Comparison of ENCODE assay signal across 17 mouse cellular contexts in genomic region chr4:140656529-140656928, GRCm38 (mm10). TPM values are rescaled to one million over a fixed set of nuclear protein-coding genes. Genes with fewer than 3 reads are reported as not detected.
DNase-seq lines count a peak whose midpoint lies in the region; ATAC-seq lines count a peak whose summit lies in the region.
"Had no signal": no experiment of that assay in that cellular context is flagged by ENCODE, and none has a peak within 500 bp of the region (broad histone marks: within the 10 kb centered on the region; RNA-seq: fewer than 3 reads in every experiment).

No protein-coding gene starts in this region.

- H3K9ac ChIP-seq in hindbrain, embryonic 12.5 days, result no peak overlapping the region
- H3K9ac ChIP-seq in neural tube, embryonic 13.5 days, result no peak overlapping the region
- no peak overlapping the region for H3K9ac ChIP-seq in forebrain, embryonic 14.5 days (ENCODE audit: low read length)
- no peak overlapping the region for H3K9ac ChIP-seq in intestine, embryonic 15.5 days

- no peak for DNase-seq in hindbrain, embryonic 10.5 days (ENCODE audit: low spot score)
- no peak for DNase-seq in neural tube, embryonic 10.5 days (ENCODE audit: extremely low spot score, low spot score)
- no peak for DNase-seq in forebrain, embryonic 14.5 days (ENCODE audit: low spot score)
- DNase-seq in heart, adult 8-10 months (ENCODE audit: low spot score), result no peak
- no peak for DNase-seq in heart, adult 18-20 months
- DNase-seq: adrenal gland, postnatal 10 days; cerebellum, adult 2 months; heart, adult 2 months; kidney, adult 2 months; lung, adult 2 months; lung, postnatal 36 days; right cerebral cortex, postnatal 4 days; thymus, postnatal 25 days had no signal

- no peaks in the 10 kb centered on the region for H3K36me3 ChIP-seq in hindbrain, embryonic 10.5 days
- H3K36me3 ChIP-seq in hindbrain, embryonic 12.5 days, result no peaks in the 10 kb centered on the region
- H3K36me3 ChIP-seq in neural tube, embryonic 13.5 days, result no peaks in the 10 kb centered on the region
- no peaks in the 10 kb centered on the region for H3K36me3 ChIP-seq in forebrain, embryonic 14.5 days (ENCODE audit: control insufficient read depth, insufficient read depth, low read length)
- H3K36me3 ChIP-seq in intestine, embryonic 15.5 days, result no peaks in the 10 kb centered on the region
- H3K36me3 ChIP-seq: G1E had no signal

- H3K27me3 ChIP-seq in hindbrain, embryonic 10.5 days (ENCODE audit: insufficient read depth, poor library complexity, severe bottlenecking), result peaks cover 2% of the 10 kb centered on the region; the same call in 1 of the 2 replicates
- H3K27me3 ChIP-seq in hindbrain, embryonic 12.5 days, result no peaks in the 10 kb centered on the region
- no peaks in the 10 kb centered on the region for H3K27me3 ChIP-seq in neural tube, embryonic 13.5 days
- H3K27me3 ChIP-seq in forebrain, embryonic 14.5 days (replicated peaks; ENCODE audit: control insufficient read depth, insufficient read depth, low read length), result no peaks in the 10 kb centered on the region
- no peaks in the 10 kb centered on the region for H3K27me3 ChIP-seq in intestine, embryonic 15.5 days (replicated peaks)

- H3K9me3 ChIP-seq in hindbrain, embryonic 10.5 days, result no peaks in the 10 kb centered on the region
- no peaks in the 10 kb centered on the region for H3K9me3 ChIP-seq in hindbrain, embryonic 12.5 days (replicated peaks)
- H3K9me3 ChIP-seq in neural tube, embryonic 13.5 days, result no peaks in the 10 kb centered on the region
- no peaks in the 10 kb centered on the region for H3K9me3 ChIP-seq in forebrain, embryonic 14.5 days (replicated peaks; ENCODE audit: control insufficient read depth, low read length)
- H3K9me3 ChIP-seq in intestine, embryonic 15.5 days, result no peaks in the 10 kb centered on the region
- H3K9me3 ChIP-seq: G1E had no signal

- WGBS in hindbrain, embryonic 10.5 days, result 73% methylated on average over 8 of the region's 8 CpGs
- WGBS in hindbrain, embryonic 12.5 days, result 62% methylated on average over 8 of the region's 8 CpGs
- WGBS in neural tube, embryonic 13.5 days, result 60% methylated on average over 8 of the region's 8 CpGs
- WGBS in forebrain, embryonic 14.5 days, result 63% methylated on average over 8 of the region's 8 CpGs
- 86% methylated on average over 8 of the region's 8 CpGs for WGBS in intestine, embryonic 15.5 days

- H3K27ac ChIP-seq in hindbrain, embryonic 10.5 days, result peak overlapping the region; percentile 94
- H3K27ac ChIP-seq in hindbrain, embryonic 12.5 days, result no peak overlapping the region
- peak overlapping the region; percentile 96 for H3K27ac ChIP-seq in neural tube, embryonic 13.5 days (replicated peaks)
- H3K27ac ChIP-seq in forebrain, embryonic 14.5 days (ENCODE audit: low read depth, low read length), result peak overlapping the region; percentile 96; the same call in 1 of the 2 replicates
- no peak overlapping the region for H3K27ac ChIP-seq in intestine, embryonic 15.5 days

- no peak for ATAC-seq in hindbrain, embryonic 12.5 days (ENCODE audit: low FRiP score)
- no peak for ATAC-seq in neural tube, embryonic 13.5 days (ENCODE audit: low read depth)
- ATAC-seq in forebrain, embryonic 14.5 days, result no peak
- no peak for ATAC-seq in intestine, embryonic 15.5 days

- peaks cover 44% of the 10 kb centered on the region for H3K4me1 ChIP-seq in hindbrain, embryonic 10.5 days (replicated peaks)
- H3K4me1 ChIP-seq in hindbrain, embryonic 12.5 days, result peaks cover 42% of the 10 kb centered on the region
- peaks cover 66% of the 10 kb centered on the region for H3K4me1 ChIP-seq in neural tube, embryonic 13.5 days (replicated peaks)
- H3K4me1 ChIP-seq in forebrain, embryonic 14.5 days (ENCODE audit: control insufficient read depth, insufficient read depth, low read length), result peaks cover 15% of the 10 kb centered on the region
- peaks cover 24% of the 10 kb centered on the region for H3K4me1 ChIP-seq in intestine, embryonic 15.5 days (replicated peaks)

- no peak overlapping the region for H3K4me2 ChIP-seq in hindbrain, embryonic 12.5 days (replicated peaks)
- H3K4me2 ChIP-seq in neural tube, embryonic 13.5 days, result no peak overlapping the region
- no peak overlapping the region for H3K4me2 ChIP-seq in forebrain, embryonic 14.5 days (ENCODE audit: low read length)
- H3K4me2 ChIP-seq in intestine, embryonic 15.5 days (replicated peaks), result no peak overlapping the region

- no peak overlapping the region for H3K4me3 ChIP-seq in hindbrain, embryonic 10.5 days
- no peak overlapping the region for H3K4me3 ChIP-seq in hindbrain, embryonic 12.5 days
- H3K4me3 ChIP-seq in neural tube, embryonic 13.5 days, result no peak overlapping the region
- no peak overlapping the region for H3K4me3 ChIP-seq in forebrain, embryonic 14.5 days (ENCODE audit: low read depth, low read length)
- H3K4me3 ChIP-seq in intestine, embryonic 15.5 days (replicated peaks), result no peak overlapping the region
- H3K4me3 ChIP-seq: heart, adult 2 months had no signal

RNA-seq across cellular contexts. Expression of gene Arhgef10l, which starts 9.3 kb away (rescaled TPM):
- 23.7 and 32.3 TPM in 2 replicates for polyA plus RNA-seq in hindbrain, embryonic 10.5 days (2016; fragmentation: Nextera tagmentation; extraction: Ambion mirVana)
- polyA plus RNA-seq in hindbrain, embryonic 12.5 days (2016; fragmentation: Nextera tagmentation; extraction: Ambion mirVana), result 31.2 and 31.7 TPM in 2 replicates
- polyA plus RNA-seq in neural tube, embryonic 13.5 days (2015; fragmentation: Nextera tagmentation; extraction: Ambion mirVana), result 28.6 and 28.8 TPM in 2 replicates
- polyA plus RNA-seq in forebrain, embryonic 14.5 days (2014; fragmentation: Nextera tagmentation; extraction: Ambion mirVana), result 15.0 and 17.7 TPM in 2 replicates
- 10 to 100 TPM; 59.6 to 80.5 (median 71.9) TPM for total RNA-seq in heart, adult 8-10 months (2022)
- 10 to 100 TPM; 68.5 to 72.7 TPM for total RNA-seq in heart, adult 18-20 months (2021)
- 15.3 and 16.2 TPM in 2 replicates for polyA plus RNA-seq in intestine, embryonic 15.5 days (2015; fragmentation: Nextera tagmentation; extraction: Ambion mirVana)

RNA-seq across cellular contexts. Expression of gene Rcc2, which starts 43.8 kb away (rescaled TPM):
- 33.9 and 37.5 TPM in 2 replicates for polyA plus RNA-seq in hindbrain, embryonic 10.5 days (2016; fragmentation: Nextera tagmentation; extraction: Ambion mirVana)
- polyA plus RNA-seq in hindbrain, embryonic 12.5 days (2016; fragmentation: Nextera tagmentation; extraction: Ambion mirVana), result 94.4 and 97.8 TPM in 2 replicates
- 23.4 and 30.7 TPM in 2 replicates for polyA plus RNA-seq in neural tube, embryonic 13.5 days (2015; fragmentation: Nextera tagmentation; extraction: Ambion mirVana)
- polyA plus RNA-seq in forebrain, embryonic 14.5 days (2014; fragmentation: Nextera tagmentation; extraction: Ambion mirVana), result 23.1 and 32.8 TPM in 2 replicates
- 10 to 100 TPM; 11.4 to 12.5 (median 11.9) TPM for total RNA-seq in heart, adult 8-10 months (2022)
- 10 to 100 TPM; 12.2 to 14.9 TPM for total RNA-seq in heart, adult 18-20 months (2021)
- polyA plus RNA-seq in intestine, embryonic 15.5 days (2015; fragmentation: Nextera tagmentation; extraction: Ambion mirVana), result 37.8 and 43.8 TPM in 2 replicates

Comparison
In these comparisons a context has a peak if more than half of its experiments do, and no peak if none do; other contexts are left out.
1. H3K27ac ChIP-seq: peak in hindbrain, embryonic 10.5 days (single experiment), neural tube, embryonic 13.5 days (single experiment) and forebrain, embryonic 14.5 days (single experiment); none in hindbrain, embryonic 12.5 days (single experiment) and intestine, embryonic 15.5 days (single experiment).